Mouse (Mus musculus): Measurements from ENCODE around the gene Ctdsp1. TPM values are rescaled to one million over a fixed set of nuclear protein-coding genes. Genes with fewer than 3 reads are reported as not detected.

The Ctdsp1 gene
- total and polyA plus RNA-seq, 2 experiments from 2014 or later = 11.7 to 29.3 TPM

DNA sequence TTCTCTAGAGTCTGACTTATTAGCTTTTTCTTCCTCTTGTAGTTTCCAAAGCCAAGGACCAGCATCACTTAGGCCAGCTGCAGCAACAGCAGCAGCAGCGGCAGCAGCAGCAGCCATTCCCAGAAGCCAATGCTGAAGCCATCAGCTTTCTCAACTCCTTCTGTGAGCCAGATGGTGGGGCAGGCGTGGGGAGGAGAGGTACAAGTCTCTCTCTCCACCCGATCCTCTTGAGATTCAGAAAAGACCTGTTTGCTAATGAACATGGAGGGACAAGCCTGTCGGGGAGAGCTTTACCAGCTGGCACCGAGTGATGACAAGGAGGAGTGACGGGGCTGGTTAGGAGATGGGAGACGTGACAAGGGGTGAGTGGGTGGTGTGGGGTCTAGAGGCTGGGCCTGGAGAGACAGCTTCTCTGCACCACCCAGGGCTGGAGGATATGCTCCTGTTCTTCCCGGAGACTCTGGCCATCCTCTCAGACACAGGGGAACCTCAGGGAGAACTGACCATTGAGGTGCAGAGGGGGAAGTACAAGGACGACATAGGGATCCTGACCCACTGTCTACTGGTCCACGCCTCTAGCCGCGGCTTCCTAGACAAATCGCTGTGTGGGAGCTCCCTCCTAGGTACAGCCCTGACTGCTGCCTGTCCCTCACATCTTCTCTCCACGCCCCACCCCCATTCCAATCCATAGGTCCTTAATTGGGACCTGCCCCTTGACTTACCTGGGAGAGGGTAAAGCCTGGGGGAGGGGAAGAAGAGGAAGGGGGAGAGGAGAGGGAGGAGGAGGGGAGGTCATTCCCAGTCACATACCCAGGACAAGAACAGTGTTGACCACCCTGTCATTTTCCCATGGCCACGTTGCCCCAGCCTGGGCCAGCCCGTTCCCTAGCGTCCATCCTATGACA, 28.7 kb upstream of the Ctdsp1 start:
- 68% methylated on average over 17 of the region's 17 CpGs for WGBS
- no peak overlapping the region for H3K4me2 ChIP-seq (ENCODE audit: low read depth, low read length, poor library complexity, severe bottlenecking)

DNA sequence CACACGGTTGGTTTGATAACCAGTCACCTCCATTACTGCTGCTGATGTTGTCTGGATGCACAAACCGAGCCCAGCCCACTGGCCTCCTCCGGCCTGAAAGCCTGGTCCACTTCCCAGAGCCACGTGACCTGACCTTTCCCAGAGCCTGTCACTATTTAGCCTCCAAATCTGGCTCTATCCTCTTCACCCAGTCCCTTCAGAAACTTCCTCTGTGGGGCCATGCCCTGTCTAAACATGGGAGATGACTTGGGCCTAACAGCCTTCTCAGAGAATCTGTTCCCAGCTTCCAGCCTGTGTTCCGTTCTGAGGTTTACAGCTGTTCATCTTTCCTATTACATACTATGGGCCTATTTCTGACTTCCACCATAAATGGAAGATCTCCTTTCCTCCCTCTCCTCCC, 27.9 kb upstream of the Ctdsp1 start:
- 63% methylated on average over 5 of the region's 5 CpGs for WGBS
- no peak for DNase-seq (ENCODE audit: low spot score)
- ATAC-seq (ENCODE audit: low FRiP score) = no peak
- no peak overlapping the region for H3K4me2 ChIP-seq (ENCODE audit: low read depth, low read length, poor library complexity, severe bottlenecking)
- no peak overlapping the region for H3K9ac ChIP-seq (replicated peaks; ENCODE audit: low read length, poor library complexity, severe bottlenecking)
- TF ChIP-seq CTCF (IDR thresholded peaks at IDR 0.05) = no peak
- no peaks in the 10 kb centered on the region; the same call in 1 of the 2 replicates for H3K27me3 ChIP-seq (ENCODE audit: insufficient read depth, low read length)
- peaks cover 4% of the 10 kb centered on the region; the same call in 1 of the 2 replicates for H3K4me1 ChIP-seq (ENCODE audit: insufficient read depth, low read length)
- H3K36me3 ChIP-seq (ENCODE audit: insufficient read depth, low read length) = no peaks in the 10 kb centered on the region
- no peak overlapping the region for H3K4me3 ChIP-seq (ENCODE audit: low read depth, low read length)
- H3K9me3 ChIP-seq (ENCODE audit: low read length) = no peaks in the 10 kb centered on the region
- no peak overlapping the region for H3K27ac ChIP-seq (ENCODE audit: low read depth, low read length)

More for the DNA sequence above, 28.7 kb upstream of the Ctdsp1 start:
- H3K27ac ChIP-seq (ENCODE audit: low read depth, low read length) = no peak overlapping the region
- ATAC-seq (ENCODE audit: low FRiP score) (peak; percentile 25; the same call in 1 of the 2 replicates), DNase-seq (ENCODE audit: low spot score) (no peak)
- no peaks in the 10 kb centered on the region for H3K36me3 ChIP-seq (ENCODE audit: insufficient read depth, low read length)
- no peak for TF ChIP-seq CTCF (IDR thresholded peaks at IDR 0.05)
- no peaks in the 10 kb centered on the region for H3K4me1 ChIP-seq (ENCODE audit: insufficient read depth, low read length)
- H3K4me3 ChIP-seq (ENCODE audit: low read depth, low read length) = no peak overlapping the region
- no peak overlapping the region for H3K9ac ChIP-seq (replicated peaks; ENCODE audit: low read length, poor library complexity, severe bottlenecking)
- no peaks in the 10 kb centered on the region for H3K9me3 ChIP-seq (ENCODE audit: low read length)
- H3K27me3 ChIP-seq (ENCODE audit: insufficient read depth, low read length) = no peaks in the 10 kb centered on the region; the same call in 1 of the 2 replicates

DNA sequence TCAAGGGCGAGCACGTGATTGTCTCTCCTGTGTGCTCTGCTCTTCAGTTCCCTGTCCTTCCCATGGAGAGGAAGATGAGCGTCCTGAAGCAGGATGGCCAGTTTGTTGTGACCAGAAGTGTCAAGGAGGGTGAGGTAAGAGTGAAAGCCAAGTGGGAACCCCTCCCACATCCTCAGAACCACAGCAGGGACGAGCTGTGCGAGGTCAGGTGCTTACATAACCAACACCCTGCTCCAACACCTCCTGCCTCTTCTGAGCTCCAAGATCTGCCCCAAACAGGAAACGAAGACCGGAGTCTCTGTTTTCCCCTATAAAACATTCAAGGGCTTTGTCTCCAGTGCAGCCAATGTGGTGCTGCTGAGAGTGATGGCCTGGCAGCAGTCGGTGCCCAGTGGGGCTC, 27.0 kb upstream of the Ctdsp1 start:
- no peak for DNase-seq (ENCODE audit: low spot score)
- peaks cover 4% of the 10 kb centered on the region; the same call in 1 of the 2 replicates for H3K4me1 ChIP-seq (ENCODE audit: insufficient read depth, low read length)
- H3K4me3 ChIP-seq (ENCODE audit: low read depth, low read length) = no peak overlapping the region
- no peaks in the 10 kb centered on the region; the same call in 1 of the 2 replicates for H3K27me3 ChIP-seq (ENCODE audit: insufficient read depth, low read length)
- H3K9ac ChIP-seq (replicated peaks; ENCODE audit: low read length, poor library complexity, severe bottlenecking) = no peak overlapping the region
- no peak for TF ChIP-seq CTCF (IDR thresholded peaks at IDR 0.05)
- no peak overlapping the region for H3K4me2 ChIP-seq (ENCODE audit: low read depth, low read length, poor library complexity, severe bottlenecking)
- no peak for ATAC-seq (ENCODE audit: low FRiP score)
- no peak overlapping the region for H3K27ac ChIP-seq (ENCODE audit: low read depth, low read length)
- no peaks in the 10 kb centered on the region for H3K36me3 ChIP-seq (ENCODE audit: insufficient read depth, low read length)
- no peaks in the 10 kb centered on the region for H3K9me3 ChIP-seq (ENCODE audit: low read length)
- WGBS = 83% methylated on average over 8 of the region's 8 CpGs

DNA sequence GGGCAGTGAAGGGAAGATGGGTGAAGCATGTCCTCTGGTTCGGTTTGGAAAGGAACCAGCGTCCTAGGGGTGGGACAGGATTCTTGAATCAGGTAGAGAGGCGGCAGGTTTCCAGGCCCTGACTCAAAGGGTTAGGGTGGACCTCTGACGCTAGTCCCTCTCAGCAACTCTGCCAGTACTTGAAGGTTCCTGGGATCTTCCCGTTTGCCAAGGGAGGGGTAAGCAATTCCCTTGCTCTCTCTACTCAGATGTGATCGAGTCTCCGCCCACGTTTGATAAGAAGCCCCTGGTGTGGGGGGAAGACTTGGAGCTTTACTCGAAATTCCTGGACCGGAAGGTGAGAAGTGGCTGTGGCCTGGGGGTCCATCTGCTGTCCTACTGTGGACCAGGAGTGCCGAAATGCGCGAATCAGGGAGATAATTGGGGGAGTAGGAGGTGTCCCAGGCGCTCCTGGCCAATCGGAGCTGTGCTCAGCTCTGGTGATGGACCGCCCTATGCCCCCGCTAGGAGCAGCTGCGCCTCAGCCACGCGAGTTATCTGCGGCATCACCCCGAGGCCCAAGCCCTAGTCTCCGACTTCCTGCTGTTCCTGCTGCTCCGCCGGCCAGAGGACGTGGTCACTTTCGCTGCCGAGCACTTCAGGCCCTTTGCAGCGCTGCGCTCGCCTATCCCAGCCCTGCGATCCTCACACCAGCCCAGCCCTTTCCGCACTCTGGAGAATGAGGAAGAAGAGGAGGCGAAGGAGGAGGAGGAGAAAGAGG, 23.2 kb upstream of the Ctdsp1 start:
- peak; percentile 28 for DNase-seq (ENCODE audit: low spot score)
- peak; percentile 81 for ATAC-seq (ENCODE audit: low FRiP score)
- peak overlapping the region; percentile 24 for H3K4me3 ChIP-seq (ENCODE audit: low read depth, low read length)
- H3K27me3 ChIP-seq (ENCODE audit: insufficient read depth, low read length) = no peaks in the 10 kb centered on the region; the same call in 1 of the 2 replicates
- H3K9ac ChIP-seq (replicated peaks; ENCODE audit: low read length, poor library complexity, severe bottlenecking) = no peak overlapping the region
- 24% methylated on average over 32 of the region's 34 CpGs for WGBS
- no peak overlapping the region for H3K27ac ChIP-seq (ENCODE audit: low read depth, low read length)
- H3K4me1 ChIP-seq (ENCODE audit: insufficient read depth, low read length) = peaks cover 4% of the 10 kb centered on the region; the same call in 1 of the 2 replicates
- TF ChIP-seq CTCF (IDR thresholded peaks at IDR 0.05) = no peak
- H3K4me2 ChIP-seq (ENCODE audit: low read depth, low read length, poor library complexity, severe bottlenecking) = peak overlapping the region; percentile 56
- H3K9me3 ChIP-seq (ENCODE audit: low read length) = no peaks in the 10 kb centered on the region
- no peaks in the 10 kb centered on the region for H3K36me3 ChIP-seq (ENCODE audit: insufficient read depth, low read length)

DNA sequence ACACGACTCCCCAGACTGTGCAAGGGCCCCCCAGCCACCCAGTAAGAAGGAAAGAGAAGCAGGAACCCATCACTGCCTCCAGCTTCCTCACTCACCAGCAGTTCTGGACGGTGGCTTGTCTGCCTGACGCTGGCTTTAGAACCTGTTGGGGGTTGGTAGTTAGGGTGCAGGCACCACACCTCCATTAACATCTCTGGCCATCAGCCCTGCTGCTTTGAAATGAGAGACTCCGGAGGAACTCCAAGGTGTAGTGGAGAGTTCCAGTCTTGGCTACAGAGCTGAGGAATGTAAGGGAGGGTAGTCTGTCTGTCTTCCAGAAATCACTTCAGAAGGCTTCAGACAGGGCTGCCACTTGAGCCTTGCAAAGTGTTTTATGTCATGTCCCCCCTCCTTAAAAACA, 21.3 kb upstream of the Ctdsp1 start:
- H3K4me3 ChIP-seq (ENCODE audit: low read depth, low read length) = no peak overlapping the region
- H3K9me3 ChIP-seq (ENCODE audit: low read length) = no peaks in the 10 kb centered on the region
- no peak overlapping the region for H3K27ac ChIP-seq (ENCODE audit: low read depth, low read length)
- TF ChIP-seq CTCF (IDR thresholded peaks at IDR 0.05) = no peak
- no peak overlapping the region for H3K4me2 ChIP-seq (ENCODE audit: low read depth, low read length, poor library complexity, severe bottlenecking)
- H3K4me1 ChIP-seq (ENCODE audit: insufficient read depth, low read length) = peaks cover 4% of the 10 kb centered on the region; the same call in 1 of the 2 replicates
- H3K9ac ChIP-seq (replicated peaks; ENCODE audit: low read length, poor library complexity, severe bottlenecking) = no peak overlapping the region
- no peaks in the 10 kb centered on the region for H3K36me3 ChIP-seq (ENCODE audit: insufficient read depth, low read length)
- DNase-seq (ENCODE audit: low spot score) = no peak
- no peaks in the 10 kb centered on the region; the same call in 1 of the 2 replicates for H3K27me3 ChIP-seq (ENCODE audit: insufficient read depth, low read length)
- ATAC-seq (ENCODE audit: low FRiP score) = no peak
- WGBS = 53% methylated on average over 4 of the region's 4 CpGs

All from midbrain, postnatal 0 days (tissue).